Mouse (Mus musculus) neural tube, embryonic 12.5 days (tissue): ENCODE data around the gene Ccnk. TPM values are rescaled to one million over a fixed set of nuclear protein-coding genes. Genes with fewer than 3 reads are reported as not detected.

ENCODE experiments used
- ATAC-seq: fragments of 200-750 bp; cut with Nextera tagmentation; 2 replicates; pipeline ENCODE4 v1.8.0; 2017; ENCODE audit warnings: low read depth, mild to moderate bottlenecking, moderate TSS enrichment, moderate library complexity; ENCODE audit not compliant: low FRiP score
- H3K27ac ChIP-seq: fragments of 300-500 bp; sonication (generic); 2 replicates; pipeline ENCODE4 v1.5.1; 2016
- H3K27me3 ChIP-seq: fragments of 300-500 bp; sonication (generic); replicated peaks from 2 replicates; pipeline ENCODE4 v1.6.1; 2016; ENCODE audit warnings: mild to moderate bottlenecking
- H3K36me3 ChIP-seq: fragments of 300-500 bp; sonication (generic); 2 replicates; pipeline ENCODE4 v1.6.1; 2016; ENCODE audit warnings: mild to moderate bottlenecking
- H3K4me1 ChIP-seq: fragments of 300-500 bp; sonication (generic); 2 replicates; pipeline ENCODE4 v1.6.1; 2016
- H3K4me2 ChIP-seq: fragments of 300-500 bp; sonication (generic); replicated peaks from 2 replicates; pipeline ENCODE4 v1.6.1; 2016; ENCODE audit warnings: mild to moderate bottlenecking
- H3K4me3 ChIP-seq: fragments of 300-500 bp; sonication (generic); 2 replicates; pipeline ENCODE4 v1.5.1; 2016
- H3K9ac ChIP-seq: fragments of 300-500 bp; sonication (generic); 2 replicates; pipeline ENCODE4 v1.6.1; 2016; ENCODE audit warnings: mild to moderate bottlenecking
- H3K9me3 ChIP-seq: fragments of 300-500 bp; sonication (generic); 2 replicates; pipeline ENCODE4 v1.6.1; 2016; ENCODE audit warnings: mild to moderate bottlenecking
- WGBS: fragments of 180-500 bp; shearing (Covaris S2); methylation state at CpG from one replicate; pipeline ENCODE4 v1.1.7; 2016; 5-methylcytosine and 5-hydroxymethylcytosine counted together
- polyA plus RNA-seq: library from polyadenylated mRNA; unstranded; fragments of >200 nt; fragmentation: Nextera tagmentation; extraction: Ambion mirVana; gene quantifications from 2 replicates; pipeline ENCODE4 v1.2.1, GENCODE M21; 2016

Ccnk gene
- polyA plus RNA-seq, 1 experiment from 2014 or later, result 3.2 TPM

DNA sequence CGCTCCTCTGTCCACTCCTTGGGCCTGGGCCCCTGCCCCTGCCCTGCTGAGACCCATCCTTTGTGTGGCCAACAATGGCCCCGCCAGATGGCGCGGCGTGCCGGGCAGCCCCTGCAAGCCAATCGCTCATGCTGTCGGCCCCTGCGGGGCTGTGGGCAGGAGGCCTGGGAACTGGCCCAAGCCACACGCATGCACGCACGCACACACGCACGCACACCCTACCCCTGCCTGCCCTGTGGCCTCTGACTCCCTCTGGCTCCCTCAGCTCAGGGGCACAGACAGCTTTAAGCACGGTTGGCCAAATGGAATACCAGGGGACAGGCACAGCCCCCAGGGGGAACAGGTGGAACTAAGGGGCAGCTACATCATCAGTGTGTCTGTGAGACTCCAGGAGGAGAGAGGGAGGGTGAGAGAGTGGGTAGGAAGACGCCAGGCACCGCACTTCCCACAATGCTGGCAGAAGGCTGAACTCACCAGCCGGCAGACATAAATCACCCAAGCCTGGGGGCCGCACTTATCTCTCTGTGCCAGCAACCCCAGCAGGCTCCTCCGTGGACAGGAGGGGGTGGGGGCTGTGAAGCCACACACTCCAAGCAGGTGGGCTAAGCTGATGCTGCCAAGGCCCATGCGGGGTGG is 61.7 kb downstream of the Ccnk start:
- no peaks in the 10 kb centered on the region for H3K9me3 ChIP-seq
- H3K36me3 ChIP-seq, result no peaks in the 10 kb centered on the region
- WGBS, result 3% methylated on average over 21 of the region's 21 CpGs
- H3K27me3 ChIP-seq, result no peaks in the 10 kb centered on the region
- H3K9ac ChIP-seq, result peak overlapping the region; percentile 33; the same call in 1 of the 2 replicates
- peaks cover 97% of the 10 kb centered on the region for H3K4me1 ChIP-seq
- H3K4me3 ChIP-seq, result 0 out of 2 replicates have a peak overlapping the region, but pooled peaks have one; percentile 9
- ATAC-seq, result peak; percentile 79
- peak overlapping the region; percentile 55 for H3K4me2 ChIP-seq
- H3K27ac ChIP-seq, result peak overlapping the region; percentile 95

DNA sequence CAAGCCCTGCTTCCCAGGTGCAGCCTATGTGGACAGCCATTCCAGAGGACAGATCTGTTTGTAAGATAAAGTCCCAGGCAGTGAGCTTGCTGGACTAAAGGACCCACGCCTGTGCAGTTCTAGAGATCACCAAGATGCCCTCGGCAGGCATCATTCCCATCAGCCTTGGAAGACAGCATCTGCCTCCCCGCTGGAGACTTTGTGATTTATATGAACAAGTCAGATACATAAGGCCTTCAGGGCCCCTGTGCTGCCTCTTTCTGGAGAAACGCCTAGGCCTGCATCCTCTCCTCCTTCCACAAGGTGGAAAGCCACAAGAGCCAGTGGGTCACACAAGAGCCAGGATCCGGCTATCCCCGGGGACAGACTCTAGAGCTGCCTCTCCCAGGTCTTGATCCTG is 62.2 kb downstream of the Ccnk start:
- Histone ChIP-seq H3K4me2 (peak overlapping the region; percentile 55), H3K4me1 (peaks cover 99% of the 10 kb centered on the region), H3K9me3 (no peaks in the 10 kb centered on the region), H3K27me3 (no peaks in the 10 kb centered on the region), H3K36me3 (no peaks in the 10 kb centered on the region), H3K27ac (peak overlapping the region; percentile 95), H3K4me3 (no peak overlapping the region), H3K9ac (peak overlapping the region; percentile 33; the same call in 1 of the 2 replicates)
- WGBS, result 15% methylated on average over 6 of the region's 6 CpGs
- peak; percentile 0; the same call in 1 of the 2 replicates for ATAC-seq

DNA sequence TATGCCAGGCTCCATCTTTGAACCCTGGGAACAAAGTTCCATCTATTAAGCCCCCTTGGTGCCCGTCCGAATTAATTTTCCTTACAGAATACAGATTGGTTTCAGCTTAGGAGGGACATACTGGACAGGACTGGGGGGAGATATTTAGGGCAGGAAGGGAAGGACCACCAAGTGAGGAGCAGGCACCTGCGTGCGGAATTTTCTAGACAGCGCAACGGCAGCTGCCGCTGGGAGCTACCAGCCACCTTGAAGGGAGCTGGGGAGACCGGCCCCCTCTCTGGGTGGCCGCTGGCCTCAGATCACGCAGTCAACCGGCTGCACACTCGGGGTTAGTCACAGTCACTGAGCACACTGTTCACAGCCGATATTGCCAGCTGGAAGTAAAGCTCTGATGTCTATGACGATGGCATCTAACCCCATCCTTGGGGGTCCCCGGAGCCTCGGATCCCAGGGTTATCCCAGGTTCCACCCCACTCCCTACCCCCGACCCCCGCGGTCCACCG is 62.9 kb downstream of the Ccnk start:
- 39% methylated on average over 20 of the region's 20 CpGs for WGBS
- Histone ChIP-seq H3K4me3 (no peak overlapping the region), H3K36me3 (no peaks in the 10 kb centered on the region), H3K27ac (peak overlapping the region; percentile 95), H3K4me1 (peaks cover 100% of the 10 kb centered on the region), H3K9me3 (no peaks in the 10 kb centered on the region), H3K27me3 (no peaks in the 10 kb centered on the region), H3K9ac (no peak overlapping the region), H3K4me2 (peak overlapping the region; percentile 55; the same call in 1 of the 2 replicates)
- ATAC-seq, result no peak

DNA sequence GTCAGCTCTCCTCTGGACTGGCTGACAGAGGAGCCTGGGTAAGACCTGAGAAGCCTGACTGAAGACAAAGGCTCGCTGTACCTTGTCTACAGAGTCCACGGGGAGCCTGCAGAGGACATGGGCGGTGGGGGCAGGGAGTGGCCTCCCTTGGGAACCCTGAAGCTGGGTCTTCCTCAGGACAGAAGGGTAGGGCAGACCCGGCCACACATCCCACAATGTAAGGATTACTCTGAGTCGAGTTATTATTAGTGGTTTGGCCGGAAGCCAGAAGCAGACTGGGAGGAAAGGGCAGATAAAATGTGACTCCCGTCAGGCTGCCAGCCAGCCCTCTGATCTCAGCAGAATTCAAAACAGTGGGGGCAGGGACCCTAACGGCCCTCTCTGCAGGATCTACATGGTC is 65.4 kb downstream of the Ccnk start:
- Histone ChIP-seq H3K4me3 (no peak overlapping the region), H3K9me3 (no peaks in the 10 kb centered on the region), H3K9ac (peak overlapping the region; percentile 42; the same call in 1 of the 2 replicates), H3K27me3 (no peaks in the 10 kb centered on the region), H3K27ac (peak overlapping the region; percentile 47; the same call in 1 of the 2 replicates), H3K36me3 (no peaks in the 10 kb centered on the region), H3K4me2 (peak overlapping the region; percentile 29), H3K4me1 (peaks cover 97% of the 10 kb centered on the region)
- WGBS, result 3% methylated on average over 8 of the region's 8 CpGs
- no peak for ATAC-seq

DNA sequence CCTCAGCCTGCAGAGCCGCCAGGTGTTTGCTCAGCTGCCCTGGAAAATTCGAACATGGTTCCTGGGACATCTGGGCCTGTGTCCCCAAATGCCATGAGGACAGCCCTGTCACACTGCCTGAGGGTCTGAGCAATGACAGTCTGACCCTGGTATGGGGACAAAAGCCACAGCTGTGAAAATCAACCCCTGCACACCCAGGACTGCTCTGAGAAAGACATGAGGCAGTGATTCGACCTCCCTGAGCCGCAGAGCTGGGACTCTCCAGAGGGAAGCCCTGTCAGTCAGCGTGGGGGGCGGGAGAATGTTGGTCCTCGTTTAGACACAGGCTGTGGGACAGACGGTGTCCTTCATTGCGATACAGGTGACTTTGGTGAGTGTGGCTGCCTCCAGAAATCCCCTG is 66.2 kb downstream of the Ccnk start:
- H3K36me3 ChIP-seq, result no peaks in the 10 kb centered on the region
- H3K9ac ChIP-seq, result no peak overlapping the region
- no peaks in the 10 kb centered on the region for H3K27me3 ChIP-seq
- H3K4me2 ChIP-seq, result peak overlapping the region; percentile 29; the same call in 1 of the 2 replicates
- ATAC-seq, result no peak
- H3K4me1 ChIP-seq, result peaks cover 96% of the 10 kb centered on the region
- 41% methylated on average over 9 of the region's 9 CpGs for WGBS
- no peak overlapping the region for H3K4me3 ChIP-seq
- H3K9me3 ChIP-seq, result no peaks in the 10 kb centered on the region
- 0 out of 2 replicates have a peak overlapping the region, but pooled peaks have one; percentile 22 for H3K27ac ChIP-seq

DNA sequence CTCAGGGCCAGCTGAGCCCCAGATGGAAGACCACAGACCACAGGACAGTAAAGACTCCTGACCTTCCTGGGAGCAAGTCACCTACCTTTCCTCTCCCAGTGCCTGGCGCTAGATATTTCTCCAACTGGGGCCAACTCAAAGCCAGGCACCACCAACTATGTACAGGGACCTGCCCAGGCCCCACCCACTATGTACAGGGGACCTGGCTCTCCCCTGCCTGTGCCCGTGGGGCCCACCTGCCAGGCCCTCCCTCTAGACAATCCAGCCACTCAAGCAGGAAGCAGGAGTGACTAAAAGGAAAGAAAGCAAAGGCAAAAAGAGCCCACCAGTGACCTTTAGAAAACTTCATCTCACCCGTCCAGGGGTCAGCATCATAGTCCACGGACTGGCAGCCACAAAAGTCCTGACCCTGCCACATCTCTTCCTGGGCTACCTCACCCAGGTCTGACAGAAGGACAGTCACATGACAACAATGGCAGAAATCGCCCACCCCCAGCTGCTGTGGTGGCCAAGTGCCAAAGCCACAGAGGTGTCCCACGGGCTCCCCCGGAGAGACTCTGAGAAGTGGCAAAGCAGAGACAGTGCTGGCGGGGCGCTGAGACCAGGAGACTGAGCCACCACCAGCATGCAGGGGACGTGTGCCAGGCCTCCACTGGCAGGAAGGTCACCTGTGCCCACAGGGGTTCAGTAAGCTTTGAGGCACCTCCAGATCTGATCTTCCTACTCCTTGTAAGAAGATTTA is 67.6 kb downstream of the Ccnk start:
- Histone ChIP-seq H3K36me3 (no peaks in the 10 kb centered on the region), H3K27ac (no peak overlapping the region), H3K4me3 (no peak overlapping the region), H3K27me3 (no peaks in the 10 kb centered on the region), H3K9ac (no peak overlapping the region), H3K9me3 (no peaks in the 10 kb centered on the region), H3K4me2 (no peak overlapping the region), H3K4me1 (peaks cover 91% of the 10 kb centered on the region)
- WGBS, result 78% methylated on average over 10 of the region's 10 CpGs
- ATAC-seq, result no peak

DNA sequence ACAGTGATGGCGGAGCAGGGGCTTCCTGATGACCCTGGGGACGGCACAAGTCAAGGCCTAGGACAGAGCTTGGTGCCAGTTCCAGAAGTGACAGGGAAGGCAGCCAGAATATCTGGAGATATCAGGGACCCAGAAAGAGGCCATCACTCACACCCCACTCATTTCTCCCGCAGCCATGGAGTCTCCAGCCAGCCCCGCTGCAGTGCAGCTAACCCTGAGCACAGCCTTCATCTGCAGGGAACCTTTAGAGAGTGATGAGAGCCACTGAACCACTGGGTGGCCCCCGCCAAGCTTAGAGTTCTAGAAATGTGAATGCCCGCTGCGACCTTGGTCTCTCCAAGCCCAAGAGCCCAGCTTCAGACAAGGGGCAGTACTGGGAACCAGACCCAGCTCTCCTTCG is 69.6 kb downstream of the Ccnk start:
- Histone ChIP-seq H3K4me1 (peaks cover 89% of the 10 kb centered on the region), H3K9ac (no peak overlapping the region), H3K4me2 (no peak overlapping the region), H3K27ac (no peak overlapping the region), H3K27me3 (no peaks in the 10 kb centered on the region), H3K4me3 (no peak overlapping the region), H3K36me3 (no peaks in the 10 kb centered on the region), H3K9me3 (no peaks in the 10 kb centered on the region)
- ATAC-seq, result no peak
- 97% methylated on average over 8 of the region's 8 CpGs for WGBS

DNA sequence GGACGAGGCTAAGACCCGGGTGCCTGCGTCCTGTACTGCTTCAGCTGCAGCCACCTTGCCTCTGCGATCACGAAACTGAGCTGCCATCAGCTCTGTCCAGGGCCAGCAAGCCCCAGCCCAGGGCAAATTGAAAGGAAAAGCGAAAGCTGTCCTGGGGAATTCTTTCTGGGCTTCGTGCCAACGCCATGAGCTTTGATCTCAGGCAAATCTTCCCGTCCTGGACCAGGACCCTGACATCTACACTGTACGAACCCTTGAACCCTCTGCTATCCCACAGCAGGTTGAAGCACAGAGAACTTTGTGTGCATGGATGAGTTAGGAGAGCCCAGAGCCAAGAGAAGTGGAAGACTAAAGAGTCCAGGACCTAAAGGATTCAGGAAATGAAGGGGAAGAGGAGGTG is 70.1 kb downstream of the Ccnk start:
- Histone ChIP-seq H3K9me3 (no peaks in the 10 kb centered on the region), H3K27me3 (no peaks in the 10 kb centered on the region), H3K4me3 (no peak overlapping the region), H3K9ac (no peak overlapping the region; the same call in 1 of the 2 replicates), H3K4me2 (no peak overlapping the region), H3K36me3 (no peaks in the 10 kb centered on the region), H3K27ac (no peak overlapping the region), H3K4me1 (peaks cover 89% of the 10 kb centered on the region)
- ATAC-seq, result no peak
- 79% methylated on average over 10 of the region's 10 CpGs for WGBS

DNA sequence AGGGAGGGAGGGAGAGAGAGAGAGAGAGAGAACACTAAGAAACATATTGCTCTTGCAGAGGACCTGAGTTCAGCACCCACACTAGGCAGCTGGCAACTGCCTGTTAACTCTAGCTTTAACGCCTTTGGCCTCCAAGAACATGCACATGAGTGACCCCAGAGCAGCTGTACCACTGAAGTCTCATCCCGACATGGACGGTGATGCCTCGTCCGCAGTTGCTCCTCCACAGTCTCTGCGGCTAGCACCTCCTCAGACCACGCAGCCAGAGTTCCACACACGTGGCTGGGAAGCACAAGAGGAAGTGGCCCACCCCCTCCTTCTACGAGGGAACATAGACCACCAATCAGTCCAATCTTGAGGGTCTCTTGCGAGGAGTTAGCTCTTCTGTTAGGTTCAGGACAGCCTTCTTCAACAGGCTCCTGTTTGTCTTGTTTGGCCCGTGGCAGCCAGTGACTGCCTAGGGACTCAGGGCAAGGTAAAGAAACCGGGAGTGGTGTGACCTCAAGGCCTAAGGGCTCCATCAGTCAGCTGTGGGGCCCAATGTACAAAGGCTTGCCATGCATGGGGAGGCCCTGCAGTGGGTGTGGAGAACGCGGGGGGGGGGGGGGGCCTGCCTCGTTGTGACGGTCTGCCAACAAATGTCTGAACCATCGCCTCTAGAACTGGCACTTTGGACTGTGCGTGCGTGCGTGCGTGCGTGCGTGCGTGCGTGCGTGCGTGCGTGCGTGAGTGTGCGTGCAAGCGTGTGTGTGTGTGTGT is 71.8 kb downstream of the Ccnk start:
- no peak overlapping the region for H3K27ac ChIP-seq
- H3K4me3 ChIP-seq, result no peak overlapping the region
- peaks cover 87% of the 10 kb centered on the region for H3K4me1 ChIP-seq
- H3K36me3 ChIP-seq, result no peaks in the 10 kb centered on the region
- H3K9me3 ChIP-seq, result no peaks in the 10 kb centered on the region
- H3K27me3 ChIP-seq, result no peaks in the 10 kb centered on the region
- H3K4me2 ChIP-seq, result no peak overlapping the region
- WGBS, result 87% methylated on average over 31 of the region's 31 CpGs
- H3K9ac ChIP-seq, result no peak overlapping the region
- no peak for ATAC-seq

DNA sequence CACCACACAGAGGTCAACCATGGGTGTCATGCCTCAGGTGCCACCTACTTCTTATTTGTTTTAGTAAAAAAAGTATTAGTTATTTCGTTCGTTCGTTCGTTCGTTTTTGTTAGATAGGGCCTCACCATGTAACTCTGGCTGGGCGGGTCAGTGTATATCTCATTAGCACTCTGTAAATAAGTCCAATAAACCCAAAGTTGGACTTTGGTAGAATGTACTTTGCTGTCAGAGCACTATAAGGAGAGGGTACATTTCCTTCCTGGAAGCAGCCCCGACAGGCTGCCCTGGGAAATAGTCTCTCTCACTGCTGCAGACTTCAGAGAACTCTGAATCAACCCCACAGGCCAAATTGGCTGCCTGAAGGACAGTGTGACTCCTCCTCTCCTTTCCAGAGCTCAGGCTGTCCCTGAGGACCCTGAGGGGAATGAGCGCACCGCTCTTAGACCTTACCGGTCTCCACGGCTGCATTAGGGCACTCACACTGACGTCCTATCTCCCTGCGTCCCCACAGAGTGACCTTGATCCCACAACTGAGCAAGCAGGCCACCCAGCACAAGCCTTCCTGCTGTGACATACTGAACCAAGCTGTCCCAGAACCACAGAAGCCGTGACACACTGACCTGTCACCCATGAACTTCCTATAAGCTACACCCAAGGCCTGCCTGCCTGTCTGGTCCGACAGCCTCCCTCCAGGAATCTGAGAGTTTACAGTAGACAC is 72.6 kb downstream of the Ccnk start:
- 77% methylated on average over 15 of the region's 15 CpGs for WGBS
- Histone ChIP-seq H3K4me2 (no peak overlapping the region), H3K27ac (no peak overlapping the region), H3K4me3 (no peak overlapping the region), H3K9me3 (no peaks in the 10 kb centered on the region), H3K27me3 (no peaks in the 10 kb centered on the region), H3K36me3 (no peaks in the 10 kb centered on the region), H3K4me1 (peaks cover 87% of the 10 kb centered on the region), H3K9ac (no peak overlapping the region)
- no peak for ATAC-seq
